Mouse (Mus musculus) gastrocnemius, adult 18-20 months (tissue): ENCODE measurements around the gene Tas2r114. TPM values are rescaled to one million over a fixed set of nuclear protein-coding genes. Genes with fewer than 3 reads are reported as not detected.

Experiments
- DNase-seq: peaks from one replicate; pipeline ENCODE4 v3.0.0; 2021; ENCODE audit warnings: low spot score
- long read RNA-seq, 2 experiments: library from polyadenylated mRNA; stranded (forward); transcript quantifications; one replicate each; pipeline ENCODE4 v2.0.0; 2021
- total RNA-seq, 2 experiments: library from RNA; stranded (reverse); gene quantifications; 2 replicates each; pipeline ENCODE4 v1.2.3; 2021

Tas2r114 gene
- total RNA-seq: not detected
- long read RNA-seq, experiment 1: 0 reads
- long read RNA-seq, experiment 2: 0 reads

DNA sequence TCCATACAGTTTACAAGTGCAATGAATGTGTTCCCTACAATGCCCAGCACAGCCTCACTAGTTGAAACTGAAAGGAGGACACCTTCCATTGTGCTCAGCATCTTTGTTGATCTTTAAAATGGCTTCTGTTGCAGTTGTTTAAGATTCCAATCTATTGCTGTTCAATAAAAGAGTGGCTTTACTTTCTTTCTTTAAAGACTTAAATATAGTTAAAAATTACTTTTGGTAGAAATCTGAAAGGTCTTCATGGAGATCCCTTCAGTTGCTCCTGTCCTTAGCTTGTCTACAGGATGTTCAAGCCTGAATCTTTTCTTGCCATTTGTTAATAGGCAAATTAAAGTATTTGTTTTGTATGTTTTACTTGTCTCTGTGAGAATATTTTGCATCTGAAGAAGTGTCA, at the start of gene Tas2r114:
Gene Tas2r114, minus strand, starts transcription at position 101 of the 400 bp plus-strand sequence.
- DNase-seq: no peak

DNA sequence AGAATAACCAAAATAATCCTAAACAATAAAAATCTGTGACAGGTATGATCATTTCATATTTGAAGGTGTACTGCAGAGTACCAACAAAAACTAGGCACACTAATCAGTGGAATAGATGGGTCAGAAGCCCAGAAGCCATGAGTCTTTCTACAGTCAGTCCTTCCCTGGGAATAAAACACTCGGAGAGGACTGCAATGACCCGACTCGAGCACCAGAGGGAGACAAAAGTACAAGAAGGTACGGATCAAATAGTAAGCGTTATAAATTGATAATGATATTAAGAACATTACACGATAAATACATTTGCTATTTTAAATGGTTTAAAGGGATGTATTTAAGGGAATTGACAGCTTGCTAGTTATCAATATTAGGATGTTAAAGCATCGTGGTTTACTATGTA, 22.9 kb upstream of the Tas2r114 start:
- no peak for DNase-seq

DNA sequence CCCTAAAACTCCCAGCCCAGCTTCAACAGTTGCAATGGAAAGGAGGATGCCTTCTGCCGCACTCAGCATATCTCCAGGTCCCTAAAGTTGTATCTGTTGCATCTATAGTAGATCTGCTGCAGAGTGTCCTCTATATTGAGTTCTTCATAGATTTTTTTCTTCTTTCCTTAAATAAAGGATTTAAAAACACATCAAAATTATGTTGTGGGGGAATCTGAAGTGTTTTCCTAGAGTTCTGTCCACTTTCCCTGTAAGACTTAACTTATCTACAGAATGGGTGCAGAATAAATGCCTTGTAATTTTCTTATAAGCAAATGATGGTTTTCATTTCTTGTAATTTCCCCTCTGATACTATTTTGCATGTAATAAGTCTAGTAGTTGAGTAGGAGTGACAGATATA, 2.5 kb downstream of the Tas2r114 start, which contains the start of gene Tas2r105:
Gene Tas2r105, minus strand, starts transcription at position 101 of the 400 bp plus-strand sequence.
- DNase-seq: no peak

- no peak for DNase-seq
These were observed 4.2 kb downstream of the Tas2r114 start, which contains the start of gene Tas2r104 for GRCm38 (mm10) chr6:131685644-131686043. Gene Tas2r104 (minus strand): TSS chr6:131685744.

- no peak for DNase-seq
These were observed 11.1 kb downstream of the Tas2r114 start, which contains the start of gene Tas2r106 for GRCm38 (mm10) chr6:131678786-131679185. Gene Tas2r106 (minus strand): TSS chr6:131678886.

- no peak for DNase-seq
These were observed 29.8 kb downstream of the Tas2r114 start, which contains the start of gene Tas2r107 for GRCm38 (mm10) chr6:131660049-131660448. Gene Tas2r107 (minus strand): TSS chr6:131660149.

Other genes with a start within 250 kb of the Tas2r114 start
- gene 5430401F13Rik, start 203.7 kb downstream of the Tas2r114 start, total RNA-seq: not detected
- gene Gm6619, start 203.7 kb downstream of the Tas2r114 start, total RNA-seq: not detected
- gene Tas2r130, start 59.2 kb downstream of the Tas2r114 start, total RNA-seq: not detected
- gene Tas2r107, start 29.9 kb downstream of the Tas2r114 start, total RNA-seq: not detected
- not detected for gene Tas2r106, start 11.2 kb downstream of the Tas2r114 start, total RNA-seq
- gene Tas2r104, start 4.3 kb downstream of the Tas2r114 start, total RNA-seq: not detected
- not detected for gene Tas2r105, start 2.6 kb downstream of the Tas2r114 start, total RNA-seq